Mouse (Mus musculus): Measurements from ENCODE around the gene Ntn1.

Gene Ntn1

DNA sequence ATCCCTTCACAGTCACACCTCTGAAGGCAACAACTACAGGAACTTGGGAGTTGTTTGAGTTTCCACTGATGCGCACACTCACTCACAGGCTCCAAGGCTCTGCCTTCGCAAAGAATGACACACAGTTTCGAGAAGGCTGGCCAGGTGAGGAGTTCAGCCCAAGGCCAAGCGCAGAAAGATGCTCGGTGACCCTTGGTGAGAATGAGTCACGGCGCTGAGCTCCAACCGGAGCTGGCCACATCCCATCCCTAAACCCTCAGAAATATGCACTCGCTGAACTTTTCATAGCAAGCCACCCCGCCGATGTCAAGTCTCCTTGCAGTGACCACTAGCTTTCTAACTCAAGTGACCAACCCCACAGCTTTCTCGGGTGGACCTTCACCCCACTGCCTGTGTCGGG is 60.8 kb downstream of the Ntn1 start:
- no peak for DNase-seq (ENCODE audit: inconsistent age in 2 of 2, low spot score in 1 of 2)

DNA sequence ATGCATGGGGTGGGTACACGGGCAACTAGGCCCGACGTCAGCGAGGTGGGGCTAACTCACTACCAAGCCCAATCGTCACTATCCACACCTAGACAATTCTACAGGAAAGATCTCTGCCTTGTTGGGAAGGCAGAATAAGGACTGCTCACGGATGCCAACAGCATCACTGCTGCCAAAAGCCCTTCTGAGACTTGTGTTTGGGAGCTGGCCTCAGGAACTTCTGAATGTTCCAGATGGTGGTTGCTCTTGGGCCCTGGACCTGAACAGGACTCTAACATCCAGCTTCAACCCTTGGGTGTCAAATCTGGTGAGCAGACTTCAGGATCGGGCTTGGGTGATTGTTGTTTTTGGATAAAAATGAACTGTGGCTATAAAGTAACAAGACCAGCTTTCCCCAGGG is 61.3 kb downstream of the Ntn1 start:
- DNase-seq (ENCODE audit: inconsistent age in 2 of 2, low spot score in 1 of 2) = no peak

DNA sequence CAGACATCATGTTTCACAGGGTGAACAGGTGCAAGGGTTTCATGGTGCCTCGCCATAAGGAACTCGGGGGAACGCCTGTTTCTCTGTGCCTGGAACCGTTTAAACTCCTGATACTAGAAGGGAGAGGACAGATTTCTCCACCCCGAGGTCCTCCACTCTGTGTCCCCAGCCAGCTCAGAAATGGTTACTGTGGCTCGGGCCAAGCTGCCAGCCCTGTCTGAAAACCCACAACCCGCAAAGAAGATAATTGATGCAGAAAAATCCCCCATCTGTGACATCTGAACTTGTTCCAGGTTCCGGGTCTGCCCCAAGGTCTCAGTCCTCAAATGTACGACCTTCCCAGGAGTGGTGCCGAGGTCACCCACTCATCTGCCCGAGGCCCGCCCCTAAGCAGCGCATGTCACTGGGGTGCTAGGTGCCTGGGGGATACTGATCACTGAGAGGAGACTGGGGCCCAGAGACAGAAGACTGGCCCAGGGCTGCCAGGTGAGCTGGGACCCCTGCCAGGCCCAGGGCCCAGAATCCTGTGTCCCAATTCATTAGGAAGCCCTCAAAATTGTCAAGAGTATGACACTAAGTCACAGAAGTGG is 68.9 kb downstream of the Ntn1 start:
- peak; percentile 18 to 85 for DNase-seq (ENCODE audit: inconsistent age in 2 of 2, low spot score in 1 of 2)

DNA sequence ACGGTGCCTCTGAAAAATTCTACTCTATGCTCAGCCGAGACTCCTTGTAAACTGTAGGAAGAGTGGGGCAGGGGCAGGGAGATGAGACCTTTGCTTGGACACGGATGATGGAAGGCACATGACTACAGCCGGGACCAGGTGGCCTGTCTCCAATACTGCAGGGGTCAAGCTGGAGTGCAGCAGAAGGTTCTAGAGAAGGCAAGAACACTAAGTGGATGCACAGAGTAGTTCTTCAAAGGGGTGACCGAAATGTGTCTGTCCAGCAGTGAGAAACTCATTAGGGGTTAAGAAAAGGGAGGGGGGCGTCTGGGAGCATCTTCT is 69.5 kb downstream of the Ntn1 start:
- no peak for DNase-seq (ENCODE audit: inconsistent age in 2 of 2, low spot score in 1 of 2)

DNA sequence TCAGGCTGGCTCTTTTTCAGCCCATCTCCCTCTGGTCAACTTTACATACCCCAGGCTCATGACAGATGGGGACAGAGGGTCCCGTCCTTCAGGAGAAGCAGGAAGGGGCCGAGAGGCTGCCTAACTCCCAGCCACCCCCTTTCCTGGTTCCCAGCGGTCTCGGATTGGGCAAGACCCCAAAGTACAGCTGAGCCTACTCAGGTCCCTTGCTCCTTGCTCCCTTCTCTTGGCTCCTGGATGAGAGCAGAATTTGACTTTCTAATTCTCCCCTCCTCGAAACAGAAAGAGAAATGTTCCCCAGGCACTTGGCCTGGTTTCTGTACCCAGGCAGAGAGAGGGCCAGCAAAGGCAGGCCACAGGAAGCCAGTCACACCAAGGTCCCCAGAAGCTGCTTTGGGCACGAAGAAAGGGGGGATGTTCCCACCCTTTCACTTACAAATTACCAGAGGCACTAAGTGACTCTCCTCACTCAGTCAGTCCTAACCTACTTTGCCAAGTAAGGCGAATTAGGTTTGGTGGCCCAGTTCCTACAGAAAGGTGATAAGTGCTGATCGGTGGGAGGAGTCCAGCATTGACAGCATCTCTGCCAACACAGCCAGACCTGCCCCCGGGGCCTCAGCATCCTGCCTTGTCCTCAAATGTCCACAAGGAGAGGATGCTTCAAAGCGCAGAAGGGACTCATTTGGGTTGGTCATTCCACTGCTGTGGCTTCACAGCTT is 70.1 kb downstream of the Ntn1 start:
- DNase-seq (ENCODE audit: inconsistent age in 2 of 2, low spot score in 1 of 2) = no peak

DNA sequence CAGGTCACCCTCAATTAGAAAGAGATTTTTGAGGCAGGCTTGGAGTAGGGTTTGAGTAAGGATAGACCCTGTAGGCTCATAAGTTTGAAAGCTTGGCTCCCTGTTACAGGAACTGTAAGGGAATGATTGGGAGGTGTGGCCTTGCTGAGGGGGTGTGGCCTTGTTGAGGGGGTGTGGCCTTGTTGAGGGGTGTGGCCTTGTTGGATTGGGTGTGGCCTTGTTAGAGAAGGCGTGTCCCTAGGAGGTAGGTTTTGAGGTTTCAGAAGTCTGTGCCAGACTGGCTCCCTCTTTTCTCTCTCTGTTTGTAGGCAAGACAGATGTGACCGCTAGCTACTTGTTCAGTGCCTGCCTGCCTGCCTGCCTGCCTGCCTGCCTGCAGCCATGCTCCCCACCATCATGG is 75.8 kb downstream of the Ntn1 start:
- DNase-seq (ENCODE audit: inconsistent age in 2 of 2, low spot score in 1 of 2) = no peak

DNA sequence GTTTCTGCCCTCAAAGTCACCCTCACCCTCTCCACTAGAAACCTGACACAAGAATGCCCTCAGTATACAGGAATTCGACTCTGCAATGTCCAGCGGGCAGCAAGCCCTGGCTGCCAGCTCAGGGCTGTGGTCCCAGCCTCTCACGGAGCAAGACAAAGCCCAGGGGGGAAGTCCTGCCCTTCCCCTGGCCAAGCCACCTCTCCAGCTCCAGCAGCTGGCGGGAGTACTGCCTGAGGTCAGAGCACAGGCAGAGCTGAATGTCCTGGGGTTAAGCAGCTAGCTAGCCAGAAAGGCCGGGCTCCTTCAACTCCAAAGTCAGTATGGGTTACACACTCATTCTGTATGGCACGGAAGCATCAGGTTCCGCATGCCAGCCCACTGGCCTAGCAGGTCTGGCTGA is 79.2 kb downstream of the Ntn1 start:
- peak; percentile 19 to 58 for DNase-seq (ENCODE audit: inconsistent age in 2 of 2, low spot score in 1 of 2)

DNA sequence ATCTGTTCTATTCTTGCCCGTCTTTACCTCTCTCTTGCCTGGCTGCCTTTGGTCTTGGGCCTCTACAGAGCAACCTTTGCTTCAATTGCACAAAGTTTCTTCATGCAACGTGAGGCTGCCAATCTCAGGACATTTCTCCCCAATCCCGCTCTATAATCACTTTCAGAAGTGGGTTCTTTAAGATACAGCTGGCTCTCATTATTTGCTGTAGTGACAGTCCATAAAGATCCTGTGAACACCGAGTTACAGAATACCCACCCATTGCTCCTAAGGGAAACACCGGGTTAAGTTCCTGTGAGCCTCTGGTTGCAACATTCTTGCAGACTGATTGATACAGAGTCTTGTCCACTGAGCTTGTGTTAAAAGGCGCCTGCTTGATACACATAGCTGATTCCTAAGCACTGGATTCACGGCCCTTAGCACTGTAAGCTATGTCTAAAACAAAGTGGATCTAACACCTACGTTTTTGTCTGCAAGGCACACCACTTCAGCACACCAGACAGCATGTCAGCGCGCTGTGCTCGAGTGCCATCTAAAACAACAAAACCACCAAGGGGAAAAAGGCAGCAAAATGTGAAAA is 85.0 kb downstream of the Ntn1 start:
- DNase-seq (ENCODE audit: inconsistent age in 2 of 2, low spot score in 1 of 2) = no peak

DNA sequence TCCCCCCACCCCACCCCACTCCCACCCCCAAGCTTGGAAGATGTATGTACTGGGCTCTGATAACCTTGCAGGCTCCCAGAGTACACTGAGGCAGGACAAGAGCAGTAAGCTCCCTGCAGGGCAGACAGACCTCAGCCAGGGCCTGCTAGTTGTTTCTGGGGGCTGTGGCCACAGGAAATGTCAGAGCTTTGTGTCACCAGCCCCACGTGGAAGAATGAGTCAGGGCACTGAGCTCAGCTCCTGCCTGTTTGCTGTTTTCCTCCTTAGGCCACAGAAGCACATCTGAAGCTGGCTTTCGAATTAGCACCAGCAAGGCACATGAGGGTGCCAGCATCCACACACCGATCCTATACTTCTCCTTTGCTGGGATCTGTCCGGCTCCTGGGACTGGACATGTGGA is 86.8 kb downstream of the Ntn1 start:
- peak; percentile 27 to 46 for DNase-seq (ENCODE audit: inconsistent age in 2 of 2, low spot score in 1 of 2)

DNA sequence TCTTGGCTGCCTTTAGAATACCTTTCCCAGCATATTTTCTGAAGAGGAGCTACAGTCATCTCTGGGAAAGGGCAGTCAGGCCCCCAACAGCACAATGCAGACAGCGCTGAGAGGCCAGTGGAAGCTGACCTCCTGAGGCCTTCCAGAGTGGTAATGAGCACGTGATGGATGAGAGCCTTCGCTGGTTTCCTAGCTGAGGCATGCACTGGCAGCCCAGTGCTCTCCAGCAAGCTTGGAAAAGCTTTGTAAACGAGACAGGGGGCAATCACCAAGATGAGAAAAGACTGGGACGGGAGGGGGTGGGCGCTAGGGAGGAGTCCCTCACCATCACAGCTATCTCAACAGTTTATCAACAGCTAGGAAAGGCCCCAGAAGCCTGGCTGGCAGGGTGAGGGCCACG is 87.6 kb downstream of the Ntn1 start:
- no peak for DNase-seq (ENCODE audit: inconsistent age in 2 of 2, low spot score in 1 of 2)

DNA sequence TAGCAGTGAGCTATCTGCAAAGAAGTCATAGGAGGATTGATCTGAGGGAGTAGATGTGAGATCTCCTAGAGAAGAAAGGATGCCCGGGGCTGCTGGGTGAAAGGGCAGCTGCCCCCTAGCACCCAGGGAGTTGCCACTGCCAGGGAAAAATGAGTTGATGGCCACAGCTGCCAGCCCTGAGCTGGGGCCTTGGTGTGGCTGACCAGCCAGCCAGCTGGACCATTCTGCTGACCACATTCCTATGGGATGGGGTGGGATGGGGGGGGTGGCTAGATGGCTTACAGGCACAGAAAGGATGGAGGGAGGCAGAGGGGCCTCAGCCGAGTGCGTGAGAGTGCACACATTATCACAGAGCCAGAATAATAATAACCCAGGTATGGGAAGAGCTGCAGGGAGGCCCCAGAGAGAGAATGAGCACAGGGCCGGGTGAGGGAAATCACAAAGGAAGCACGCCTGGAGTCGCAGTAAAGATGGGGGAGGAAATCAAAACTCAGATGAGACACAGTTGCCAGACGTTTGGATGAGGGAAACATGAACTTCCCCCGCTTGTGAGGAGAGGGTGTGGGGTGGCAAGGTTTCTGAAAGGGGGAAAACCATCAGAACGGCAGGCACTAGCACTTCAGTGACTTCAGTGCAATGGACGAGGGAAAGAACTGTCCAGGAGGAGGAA is 91.6 kb downstream of the Ntn1 start:
- no peak for DNase-seq (ENCODE audit: inconsistent age in 2 of 2, low spot score in 1 of 2)

DNA sequence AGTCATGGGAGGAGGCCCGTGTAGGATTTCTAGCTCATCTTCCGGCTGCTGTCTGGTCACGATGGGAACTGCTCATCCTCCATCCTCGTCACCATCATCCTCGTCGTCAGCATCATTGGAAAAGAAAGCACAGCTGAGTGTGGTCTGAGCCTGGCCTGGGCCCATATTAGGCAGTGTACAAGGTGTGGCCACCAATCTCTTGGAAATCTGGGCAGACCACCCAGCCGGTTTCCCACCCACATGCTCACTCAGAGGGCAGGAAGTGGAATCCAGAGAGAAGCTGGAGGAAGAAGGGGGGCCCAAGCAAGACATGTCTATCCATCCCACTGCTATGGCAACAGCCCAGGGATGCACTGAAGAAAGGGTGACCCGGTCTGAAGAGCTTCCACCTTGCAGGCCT is 94.6 kb downstream of the Ntn1 start:
- no peak for DNase-seq (ENCODE audit: inconsistent age in 2 of 2, low spot score in 1 of 2)

DNA sequence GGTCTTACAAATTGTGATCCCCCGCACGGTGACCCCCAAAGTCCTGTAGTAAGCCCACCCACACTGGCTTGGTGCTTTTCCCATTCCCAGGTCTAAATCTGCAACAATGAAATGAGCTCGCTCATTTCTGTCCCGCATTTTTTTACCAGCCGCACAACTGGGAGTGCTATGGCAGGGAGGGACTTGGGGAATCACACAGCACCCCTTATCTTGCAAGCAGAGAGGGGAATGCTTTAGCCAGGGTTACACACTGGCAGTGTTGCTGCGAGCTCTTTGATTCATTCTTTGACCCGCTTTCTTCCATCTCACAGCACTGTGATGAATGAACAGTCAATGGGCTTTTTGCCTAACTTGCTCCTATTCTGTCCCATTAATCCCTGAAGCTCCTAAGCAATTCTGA is 98.3 kb downstream of the Ntn1 start:
- no peak for DNase-seq (ENCODE audit: inconsistent age in 2 of 2, low spot score in 1 of 2)

DNA sequence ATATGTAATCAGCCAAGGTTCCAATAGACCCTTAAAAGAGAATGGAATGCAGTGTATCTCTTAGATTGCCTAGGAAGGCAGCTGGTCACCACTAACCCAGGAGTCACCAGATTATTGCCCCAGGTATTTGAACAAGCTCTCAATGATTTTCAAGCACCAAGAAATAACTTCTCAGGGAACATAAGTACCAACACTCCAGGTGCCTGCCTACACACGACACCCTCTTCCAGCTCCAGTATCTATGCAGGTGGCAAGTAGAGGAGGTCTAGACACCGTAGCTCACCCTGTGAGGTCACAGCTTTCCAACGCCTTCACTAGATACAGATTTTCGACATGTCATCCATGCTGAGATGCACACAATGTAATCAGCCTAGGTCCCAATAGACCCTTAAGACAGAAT is 99.0 kb downstream of the Ntn1 start:
- no peak for DNase-seq (ENCODE audit: inconsistent age in 2 of 2, low spot score in 1 of 2)

DNA sequence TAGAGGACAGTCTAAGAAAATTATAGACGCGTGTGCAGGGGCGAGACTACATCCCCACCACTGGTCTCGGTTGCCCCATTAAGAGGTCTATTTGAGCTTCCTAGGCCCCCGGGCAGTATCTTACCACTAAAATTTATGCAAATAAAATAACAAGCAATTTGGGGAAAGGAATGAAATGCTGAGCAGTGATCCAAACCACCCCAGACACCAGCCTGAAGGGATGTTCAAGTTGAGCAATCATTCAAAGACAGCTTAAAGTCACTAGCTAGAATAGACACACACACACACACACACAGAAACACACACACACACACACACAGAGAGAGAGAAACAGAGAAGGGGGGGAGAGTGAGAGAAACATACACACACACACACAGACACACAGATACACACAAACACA is 105.1 kb downstream of the Ntn1 start:
- DNase-seq (ENCODE audit: inconsistent age in 2 of 2, low spot score in 1 of 2) = no peak

DNA sequence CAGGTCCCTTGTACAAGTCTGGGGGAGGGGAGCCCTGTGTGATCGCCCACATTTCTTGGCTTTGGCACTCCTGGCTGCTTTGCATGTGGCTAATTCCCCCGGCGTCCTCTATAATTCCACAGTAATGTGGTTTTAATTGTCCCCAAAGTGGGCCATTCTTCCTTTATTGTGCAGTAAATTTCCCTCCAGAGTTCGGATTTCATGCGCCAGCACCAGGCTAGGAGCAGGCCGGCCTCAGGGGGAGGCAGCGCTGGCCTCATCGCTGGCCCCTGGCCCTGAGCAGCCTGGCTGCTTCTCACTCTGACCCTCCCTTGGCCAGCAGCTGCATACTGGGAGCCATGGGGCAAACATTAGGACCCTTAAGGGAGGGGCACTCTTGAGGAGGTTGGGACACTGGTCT is 110.0 kb downstream of the Ntn1 start:
- no peak for DNase-seq (ENCODE audit: inconsistent age in 2 of 2, low spot score in 1 of 2)

DNA sequence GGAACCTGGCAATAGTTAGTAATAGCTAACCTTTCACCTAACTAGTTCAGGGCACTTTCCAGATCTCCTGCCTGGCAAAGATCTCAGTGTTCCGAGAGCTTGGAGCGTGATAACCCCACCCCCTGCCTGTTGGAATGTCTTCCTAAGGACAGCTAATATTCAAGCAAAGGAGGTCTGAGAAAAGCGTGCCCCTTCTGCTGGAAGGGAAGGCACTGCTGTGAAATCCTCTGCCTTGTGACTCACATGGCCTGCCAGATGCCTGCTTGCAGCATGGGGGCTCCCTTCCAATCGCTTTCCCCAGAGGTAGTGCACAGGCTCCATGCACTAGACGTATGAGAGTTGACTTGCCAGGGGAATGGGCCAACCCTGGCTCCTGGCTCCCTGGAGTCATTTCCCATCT is 113.3 kb downstream of the Ntn1 start:
- DNase-seq (ENCODE audit: inconsistent age in 2 of 2, low spot score in 1 of 2) = peak in 1 of 2 experiments; percentile 53

DNA sequence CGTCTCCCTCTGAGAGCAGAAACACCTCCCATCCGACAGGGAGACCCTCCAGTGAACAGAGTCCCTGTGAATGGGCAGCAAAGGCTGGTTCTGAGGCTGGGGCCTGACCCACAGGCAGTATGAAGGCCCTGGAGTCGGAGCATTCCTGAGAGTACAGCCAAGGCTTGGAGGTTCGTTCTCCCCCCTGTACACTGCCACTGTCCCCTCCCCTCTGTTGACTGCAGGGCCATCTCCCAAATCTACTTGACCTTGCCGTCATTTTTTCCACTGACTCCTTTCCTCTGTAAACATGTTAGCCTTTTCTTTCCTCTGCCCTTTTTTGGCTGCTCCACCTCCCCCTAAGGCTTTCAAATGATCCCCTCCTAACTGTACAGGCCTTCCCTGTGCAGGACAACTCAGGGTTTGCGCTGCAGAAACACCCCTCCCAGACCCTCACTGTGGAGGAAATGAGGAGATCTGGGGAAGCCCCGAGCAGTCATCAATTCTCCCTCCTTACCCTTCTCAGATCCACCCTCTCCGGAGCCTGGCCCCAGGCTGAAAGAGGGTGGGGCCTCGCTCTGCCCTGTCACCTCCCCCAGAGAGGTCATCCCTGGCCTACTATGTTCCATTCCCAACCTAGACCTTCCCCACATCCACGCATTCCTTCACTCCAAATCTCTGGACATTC is 114.3 kb downstream of the Ntn1 start:
- peak; percentile 15 to 56 for DNase-seq (ENCODE audit: inconsistent age in 2 of 2, low spot score in 1 of 2)

DNA sequence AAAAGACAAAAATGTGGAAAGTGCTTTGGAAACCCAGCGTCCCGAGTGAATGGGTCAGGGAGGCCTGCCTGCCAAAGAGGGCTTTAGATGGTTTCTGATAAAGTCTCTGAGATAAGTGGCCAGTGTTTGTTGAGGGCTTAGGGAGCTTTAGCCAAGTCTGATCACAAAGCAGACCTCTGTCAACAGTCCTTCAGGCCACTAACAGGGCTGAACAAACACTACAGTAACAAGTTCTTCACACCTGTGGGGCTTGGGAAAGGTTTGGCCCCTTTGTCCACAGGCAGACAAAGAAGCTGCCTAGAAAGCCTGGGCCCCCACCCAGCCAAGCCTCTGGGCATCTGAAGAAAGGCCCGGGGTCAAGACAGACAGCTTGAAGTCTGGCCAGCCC is 114.9 kb downstream of the Ntn1 start:
- no peak for DNase-seq (ENCODE audit: inconsistent age in 2 of 2, low spot score in 1 of 2)

DNA sequence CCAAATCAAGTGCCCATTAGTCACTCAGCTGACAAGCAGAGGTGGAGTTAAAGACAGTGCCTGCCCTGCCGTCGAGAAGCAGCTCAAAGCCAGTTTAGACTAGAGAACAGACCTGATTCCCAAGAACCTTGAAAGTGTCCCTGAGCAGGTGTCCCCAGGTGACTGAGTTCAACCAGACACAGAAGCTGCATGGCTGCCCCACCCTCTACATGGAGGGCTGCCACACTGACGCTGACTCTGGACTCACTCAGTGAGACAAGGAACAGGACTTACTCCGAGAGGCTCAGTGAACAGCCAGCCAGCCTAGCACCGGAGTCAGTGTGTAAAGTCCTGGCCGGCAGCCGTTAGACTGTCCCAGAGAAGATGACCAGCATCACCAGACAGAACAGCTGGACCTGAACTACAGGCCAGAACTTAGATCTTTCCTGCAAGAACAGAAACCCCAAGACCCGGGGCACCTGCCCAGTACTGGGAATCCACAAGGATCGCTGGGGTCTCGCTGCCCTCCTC is 120.6 kb downstream of the Ntn1 start:
- DNase-seq (ENCODE audit: inconsistent age in 2 of 2, low spot score in 1 of 2) = no peak

DNA sequence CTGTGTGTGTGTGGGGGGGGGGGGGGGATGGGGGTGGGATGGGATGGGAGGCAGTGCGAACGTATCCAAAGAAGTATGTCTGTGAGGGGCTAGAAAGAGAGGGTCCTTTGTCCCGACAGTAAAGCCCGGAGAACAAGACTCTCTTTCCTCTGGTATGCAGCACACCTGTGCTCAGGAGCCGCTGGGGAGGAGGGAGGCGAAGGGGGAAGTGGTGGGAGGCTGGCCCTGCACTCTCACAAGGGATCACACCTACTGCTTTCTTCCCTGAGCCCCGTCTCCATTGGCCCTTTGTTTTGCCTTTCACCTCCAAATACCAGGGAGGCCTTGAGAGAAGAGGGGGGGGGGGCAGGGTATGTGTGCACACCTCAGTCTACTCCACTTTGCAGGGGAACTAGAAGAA is 123.7 kb downstream of the Ntn1 start:
- no peak for DNase-seq (ENCODE audit: inconsistent age in 2 of 2, low spot score in 1 of 2)

DNA sequence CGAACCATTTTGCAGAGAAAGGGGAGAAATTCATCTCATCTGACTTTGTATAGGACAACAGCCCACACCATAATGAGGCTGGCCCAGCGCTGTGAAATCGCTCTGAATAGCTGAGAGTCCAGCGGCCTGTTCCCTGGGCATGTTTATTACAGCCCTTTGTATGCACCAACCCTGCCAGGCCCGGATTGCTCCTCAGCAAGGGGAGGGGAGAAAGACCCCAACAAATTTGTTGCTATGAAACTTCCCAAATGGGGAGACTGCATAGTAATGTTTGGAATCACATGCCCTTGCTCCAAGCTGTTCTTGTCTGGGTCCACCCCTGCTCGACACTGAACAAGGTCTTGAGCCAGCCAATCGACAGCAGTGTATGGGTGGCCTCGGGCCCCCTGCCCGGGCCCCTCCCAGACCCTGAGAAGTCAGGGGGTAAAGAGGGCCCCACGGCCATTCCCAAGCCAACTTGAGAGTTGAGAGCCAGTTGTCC is 126.3 kb downstream of the Ntn1 start:
- no peak for DNase-seq (ENCODE audit: inconsistent age in 2 of 2, low spot score in 1 of 2)
